Mouse (Mus musculus) erythroblast, embryonic 14.5 days (primary cell): ENCODE results near the gene Fry.

ENCODE experiments used
- GATA1 ChIP-seq: IDR thresholded peaks from 2 replicates; pipeline ENCODE4 v1.6.1; 2012; ENCODE audit warnings: low read length, inconsistent platforms, mixed read lengths
- TAL1 ChIP-seq: IDR thresholded peaks from 3 replicates; pipeline ENCODE4 v1.6.1; 2012; ENCODE audit warnings: low read length, inconsistent platforms, mixed read lengths

- no peak for TF ChIP-seq TAL1
- no peak for TF ChIP-seq GATA1
Measured at GRCm38 (mm10) chr5:150364621-150365020, 246.2 kb downstream of the Fry start.
